Mouse (Mus musculus) embryonic facial prominence, embryonic 12.5 days (tissue): ENCODE data around the gene Cd9. TPM values are rescaled to one million over a fixed set of nuclear protein-coding genes. Genes with fewer than 3 reads are reported as not detected.

Experiments
- ATAC-seq: fragments of 200-750 bp; cut with Nextera tagmentation; 2 replicates; pipeline ENCODE4 v1.8.0; 2017; ENCODE audit not compliant: insufficient number of reproducible peaks, insufficient read depth, low FRiP score, low TSS enrichment
- H3K27ac ChIP-seq: fragments of 300-500 bp; sonication (generic); 2 replicates; pipeline ENCODE4 v1.5.1; 2016; ENCODE audit warnings: mild to moderate bottlenecking
- H3K27me3 ChIP-seq: fragments of 300-500 bp; sonication (generic); 2 replicates; pipeline ENCODE4 v1.6.1; 2016; ENCODE audit warnings: mild to moderate bottlenecking, moderate library complexity
- H3K36me3 ChIP-seq: fragments of 300-500 bp; sonication (generic); 2 replicates; pipeline ENCODE4 v1.6.1; 2016; ENCODE audit warnings: mild to moderate bottlenecking
- H3K4me1 ChIP-seq: fragments of 300-500 bp; sonication (generic); 2 replicates; pipeline ENCODE4 v1.6.1; 2016
- H3K4me2 ChIP-seq: fragments of 300-500 bp; sonication (generic); replicated peaks from 2 replicates; pipeline ENCODE4 v1.6.1; 2016; ENCODE audit warnings: mild to moderate bottlenecking, moderate library complexity
- H3K4me3 ChIP-seq: fragments of 300-500 bp; sonication (generic); 2 replicates; pipeline ENCODE4 v1.5.1; 2016; ENCODE audit warnings: mild to moderate bottlenecking
- H3K9ac ChIP-seq: fragments of 300-500 bp; sonication (generic); 2 replicates; pipeline ENCODE4 v1.6.1; 2016; ENCODE audit warnings: mild to moderate bottlenecking, moderate library complexity
- H3K9me3 ChIP-seq: fragments of 300-500 bp; sonication (generic); 2 replicates; pipeline ENCODE4 v1.6.1; 2016; ENCODE audit warnings: mild to moderate bottlenecking, moderate library complexity
- WGBS: fragments of 180-500 bp; shearing (Covaris S2); methylation state at CpG from one replicate; pipeline ENCODE4 v1.1.7; 2016; 5-methylcytosine and 5-hydroxymethylcytosine counted together
- polyA plus RNA-seq: library from polyadenylated mRNA; unstranded; fragments of >200 nt; fragmentation: Nextera tagmentation; extraction: Ambion mirVana; gene quantifications from 2 replicates; pipeline ENCODE4 v1.2.1, GENCODE M21; 2016

The Cd9 gene
- 70.5 and 72.0 TPM in 2 replicates for polyA plus RNA-seq

GRCm38 (mm10) chr6:125494092-125494871 lies at the start of gene Cd9:
Gene Cd9, minus strand, starts transcription at chr6:125494791.
- Histone ChIP-seq H3K4me1 (peaks cover 12% of the 10 kb centered on the region; the same call in 1 of the 2 replicates), H3K27me3 (peaks cover 19% of the 10 kb centered on the region), H3K9me3 (no peaks in the 10 kb centered on the region), H3K27ac (peak within 1 kb of the TSS; percentile 69), H3K4me3 (peak within 1 kb of the TSS; percentile 70), H3K36me3 (no peaks in the 10 kb centered on the region), H3K4me2 (peak within 1 kb of the TSS; percentile 95), H3K9ac (peak within 1 kb of the TSS; percentile 62)
- WGBS, result under 1% methylated on average over 58 of the region's 61 CpGs
- ATAC-seq, result peak; percentile 91

GRCm38 (mm10) chr6:125541296-125541695 lies 46.7 kb upstream of the Cd9 start:
- Histone ChIP-seq H3K4me3 (no peak overlapping the region), H3K36me3 (no peaks in the 10 kb centered on the region), H3K27me3 (no peaks in the 10 kb centered on the region), H3K27ac (no peak overlapping the region), H3K4me2 (no peak overlapping the region), H3K4me1 (no peaks in the 10 kb centered on the region), H3K9ac (no peak overlapping the region), H3K9me3 (no peaks in the 10 kb centered on the region)
- ATAC-seq, result no peak
- 85% methylated on average over 6 of the region's 6 CpGs for WGBS

GRCm38 (mm10) chr6:125540826-125541225 lies 46.2 kb upstream of the Cd9 start:
- Histone ChIP-seq H3K4me3 (no peak overlapping the region), H3K9ac (no peak overlapping the region), H3K27ac (no peak overlapping the region), H3K4me1 (no peaks in the 10 kb centered on the region), H3K9me3 (no peaks in the 10 kb centered on the region), H3K36me3 (no peaks in the 10 kb centered on the region), H3K27me3 (no peaks in the 10 kb centered on the region), H3K4me2 (no peak overlapping the region)
- 90% methylated on average over 6 of the region's 6 CpGs for WGBS
- no peak for ATAC-seq

- H3K4me3 ChIP-seq, result no peak overlapping the region
- no peak for ATAC-seq
- H3K9me3 ChIP-seq, result no peaks in the 10 kb centered on the region
- no peak overlapping the region for H3K4me2 ChIP-seq
- no peak overlapping the region for H3K9ac ChIP-seq
- H3K4me1 ChIP-seq, result no peaks in the 10 kb centered on the region
- H3K27ac ChIP-seq, result no peak overlapping the region
- 84% methylated on average over 10 of the region's 10 CpGs for WGBS
- no peaks in the 10 kb centered on the region for H3K27me3 ChIP-seq
- H3K36me3 ChIP-seq, result no peaks in the 10 kb centered on the region
Observed at GRCm38 (mm10) chr6:125540199-125540598, 45.6 kb upstream of the Cd9 start.

- H3K9me3 ChIP-seq, result no peaks in the 10 kb centered on the region
- H3K27me3 ChIP-seq, result no peaks in the 10 kb centered on the region
- H3K4me3 ChIP-seq, result no peak overlapping the region
- H3K9ac ChIP-seq, result no peak overlapping the region
- ATAC-seq, result no peak
- 63% methylated on average over 8 of the region's 8 CpGs for WGBS
- H3K4me2 ChIP-seq, result no peak overlapping the region
- H3K4me1 ChIP-seq, result no peaks in the 10 kb centered on the region
- no peak overlapping the region for H3K27ac ChIP-seq
- H3K36me3 ChIP-seq, result no peaks in the 10 kb centered on the region
Observed at GRCm38 (mm10) chr6:125539423-125539822, 44.8 kb upstream of the Cd9 start.

- no peak overlapping the region for H3K9ac ChIP-seq
- no peaks in the 10 kb centered on the region for H3K36me3 ChIP-seq
- no peak for ATAC-seq
- H3K4me2 ChIP-seq, result no peak overlapping the region
- 85% methylated on average over 5 of the region's 5 CpGs for WGBS
- H3K27ac ChIP-seq, result no peak overlapping the region
- H3K27me3 ChIP-seq, result no peaks in the 10 kb centered on the region
- no peaks in the 10 kb centered on the region for H3K9me3 ChIP-seq
- H3K4me3 ChIP-seq, result no peak overlapping the region
- H3K4me1 ChIP-seq, result no peaks in the 10 kb centered on the region
Observed at GRCm38 (mm10) chr6:125538469-125538868, 43.9 kb upstream of the Cd9 start.

- no peaks in the 10 kb centered on the region for H3K36me3 ChIP-seq
- no peak overlapping the region for H3K9ac ChIP-seq
- H3K9me3 ChIP-seq, result no peaks in the 10 kb centered on the region
- H3K4me1 ChIP-seq, result no peaks in the 10 kb centered on the region
- WGBS, result 79% methylated on average over 5 of the region's 5 CpGs
- H3K4me3 ChIP-seq, result no peak overlapping the region
- ATAC-seq, result no peak
- no peak overlapping the region for H3K4me2 ChIP-seq
- H3K27ac ChIP-seq, result no peak overlapping the region
- no peaks in the 10 kb centered on the region for H3K27me3 ChIP-seq
Observed at GRCm38 (mm10) chr6:125534990-125535389, 40.4 kb upstream of the Cd9 start.

GRCm38 (mm10) chr6:125533104-125533650 lies 38.6 kb upstream of the Cd9 start:
- Histone ChIP-seq H3K4me3 (no peak overlapping the region), H3K4me1 (no peaks in the 10 kb centered on the region), H3K27me3 (no peaks in the 10 kb centered on the region), H3K9ac (no peak overlapping the region), H3K27ac (no peak overlapping the region), H3K9me3 (no peaks in the 10 kb centered on the region), H3K4me2 (no peak overlapping the region), H3K36me3 (no peaks in the 10 kb centered on the region)
- ATAC-seq, result no peak
- 82% methylated on average over 11 of the region's 11 CpGs for WGBS

GRCm38 (mm10) chr6:125529479-125529878 lies 34.9 kb upstream of the Cd9 start:
- no peak overlapping the region for H3K27ac ChIP-seq
- no peak overlapping the region for H3K4me2 ChIP-seq
- no peak for ATAC-seq
- H3K9ac ChIP-seq, result no peak overlapping the region
- H3K9me3 ChIP-seq, result no peaks in the 10 kb centered on the region
- H3K27me3 ChIP-seq, result no peaks in the 10 kb centered on the region
- WGBS, result 82% methylated on average over 5 of the region's 5 CpGs
- no peak overlapping the region for H3K4me3 ChIP-seq
- no peaks in the 10 kb centered on the region for H3K36me3 ChIP-seq
- H3K4me1 ChIP-seq, result no peaks in the 10 kb centered on the region

GRCm38 (mm10) chr6:125528614-125529200 lies 34.1 kb upstream of the Cd9 start:
- no peak overlapping the region for H3K4me3 ChIP-seq
- H3K4me2 ChIP-seq, result no peak overlapping the region
- no peaks in the 10 kb centered on the region for H3K36me3 ChIP-seq
- no peak overlapping the region for H3K9ac ChIP-seq
- no peaks in the 10 kb centered on the region for H3K9me3 ChIP-seq
- WGBS, result 91% methylated on average over 9 of the region's 9 CpGs
- no peak overlapping the region for H3K27ac ChIP-seq
- no peaks in the 10 kb centered on the region for H3K4me1 ChIP-seq
- no peak for ATAC-seq
- H3K27me3 ChIP-seq, result no peaks in the 10 kb centered on the region

- ATAC-seq, result no peak
Observed at GRCm38 (mm10) chr6:125526066-125526465, 31.5 kb upstream of the Cd9 start.

GRCm38 (mm10) chr6:125524027-125524426 lies 29.4 kb upstream of the Cd9 start:
- Histone ChIP-seq H3K9me3 (no peaks in the 10 kb centered on the region), H3K27ac (no peak overlapping the region), H3K4me1 (no peaks in the 10 kb centered on the region), H3K36me3 (no peaks in the 10 kb centered on the region), H3K4me2 (no peak overlapping the region), H3K4me3 (no peak overlapping the region), H3K9ac (no peak overlapping the region), H3K27me3 (no peaks in the 10 kb centered on the region)
- 95% methylated on average over 6 of the region's 6 CpGs for WGBS
- no peak for ATAC-seq

More at GRCm38 (mm10) chr6:125526066-125526465, 31.5 kb upstream of the Cd9 start:
- 63% methylated on average over 3 of the region's 3 CpGs for WGBS
- Histone ChIP-seq H3K9ac (no peak overlapping the region), H3K27me3 (no peaks in the 10 kb centered on the region), H3K4me2 (no peak overlapping the region), H3K27ac (no peak overlapping the region), H3K4me3 (no peak overlapping the region), H3K4me1 (no peaks in the 10 kb centered on the region), H3K36me3 (no peaks in the 10 kb centered on the region), H3K9me3 (no peaks in the 10 kb centered on the region)
